In genomic region chr4:141073661-141074060, GRCm38 (mm10) we compare ENCODE assay signal across 7 mouse cellular contexts. TPM values are rescaled to one million over a fixed set of nuclear protein-coding genes. Genes with fewer than 3 reads are reported as not detected.
DNase-seq lines count a peak whose midpoint lies in the region; ATAC-seq and TF ChIP-seq lines count a peak whose summit lies in the region.

No protein-coding gene starts in this region.

- no peak for TF ChIP-seq EP300 in liver, embryonic 14.5 days (IDR thresholded peaks at IDR 0.05; ENCODE audit: low read depth)

- H3K27me3 ChIP-seq in liver, embryonic 14.5 days (ENCODE audit: control insufficient read depth, insufficient read depth, low read length) = no peaks in the 10 kb centered on the region
- H3K27me3 ChIP-seq in forebrain, postnatal 0 days (ENCODE audit: insufficient read depth, low read length) = no peaks in the 10 kb centered on the region
- H3K27me3 ChIP-seq in limb, embryonic 10.5 days (ENCODE audit: low read depth, poor library complexity, severe bottlenecking) = no peaks in the 10 kb centered on the region

- intact Hi-C loops in gastrocnemius, postnatal 36 days (cut with DNase I) = no loop called here

- H3K4me3 ChIP-seq in liver, embryonic 14.5 days (ENCODE audit: insufficient read depth in 1 of 2, low read depth in 2 of 2, low read length in 2 of 2) = peak overlapping the region in 1 of 2 experiments; percentile 29; a peak in 2 of 4 replicates
- no peak overlapping the region for H3K4me3 ChIP-seq in forebrain, postnatal 0 days (ENCODE audit: low read depth, low read length)
- H3K4me3 ChIP-seq in limb, embryonic 10.5 days = no peak overlapping the region

- peak overlapping the region; percentile 97 for H3K4me2 ChIP-seq in liver, embryonic 14.5 days (ENCODE audit: low read depth)
- no peak overlapping the region for H3K4me2 ChIP-seq in forebrain, postnatal 0 days (ENCODE audit: low read depth)

- H3K4me1 ChIP-seq in liver, embryonic 14.5 days (replicated peaks; ENCODE audit: control insufficient read depth in 2 of 2, insufficient read depth in 2 of 2, low read length in 1 of 2) = peaks cover 33 to 46% of the 10 kb centered on the region in 2 experiments
- peaks cover 7% of the 10 kb centered on the region for H3K4me1 ChIP-seq in forebrain, postnatal 0 days (ENCODE audit: insufficient read depth)
- peaks cover 23% of the 10 kb centered on the region for H3K4me1 ChIP-seq in limb, embryonic 10.5 days

- peak overlapping the region; percentile 71 for H3K27ac ChIP-seq in liver, embryonic 14.5 days
- no peak overlapping the region for H3K27ac ChIP-seq in forebrain, postnatal 0 days (ENCODE audit: low read depth, low read length)
- H3K27ac ChIP-seq in limb, embryonic 10.5 days = no peak overlapping the region

- no peak for TF ChIP-seq CTCF in liver, embryonic 14.5 days (IDR thresholded peaks at IDR 0.05; ENCODE audit: low read depth)
- no peak for TF ChIP-seq CTCF in forebrain, postnatal 0 days (IDR thresholded peaks at IDR 0.05; ENCODE audit: low read depth)

- peak overlapping the region; percentile 50 for H3K9ac ChIP-seq in liver, embryonic 14.5 days (replicated peaks)
- no peak overlapping the region for H3K9ac ChIP-seq in forebrain, postnatal 0 days

- H3K36me3 ChIP-seq in liver, embryonic 14.5 days (replicated peaks; ENCODE audit: control insufficient read depth, insufficient read depth, low read depth) = peaks cover 44% of the 10 kb centered on the region
- H3K36me3 ChIP-seq in forebrain, postnatal 0 days (ENCODE audit: insufficient read depth) = peaks cover 56% of the 10 kb centered on the region
- H3K36me3 ChIP-seq in limb, embryonic 10.5 days = peaks cover 75% of the 10 kb centered on the region

- ATAC-seq in liver, embryonic 14.5 days (ENCODE audit: insufficient read depth) = no peak
- ATAC-seq in forebrain, postnatal 0 days = no peak

- peak; percentile 79 for DNase-seq in 3T3-L1 (ENCODE audit: low read depth, low spot score)
- DNase-seq in Muller cell, postnatal 12 days (ENCODE audit: inconsistent ontology term) = peak; percentile 32
- peak; percentile 56 to 72 for DNase-seq in gastrocnemius, postnatal 36 days
- DNase-seq in liver, embryonic 14.5 days (ENCODE audit: low read depth in 3 of 3, low spot score in 3 of 3) = no peak
- DNase-seq in embryo, embryonic 9.5 days (ENCODE audit: extremely low spot score) = no peak
- DNase-seq in forebrain, postnatal 0 days = no peak
- no peak for DNase-seq in limb, embryonic 10.5 days (ENCODE audit: low spot score)

- WGBS in liver, embryonic 14.5 days (ENCODE audit: insufficient replicate concordance) = 71% methylated on average over 9 of the region's 9 CpGs
- 77% methylated on average over 9 of the region's 9 CpGs for whole genome bisulfite sequencing in forebrain, postnatal 0 days
- WGBS in limb, embryonic 10.5 days = 93% methylated on average over 9 of the region's 9 CpGs

- H3K9me3 ChIP-seq in liver, embryonic 14.5 days (ENCODE audit: control insufficient read depth, low read length) = no peaks in the 10 kb centered on the region
- H3K9me3 ChIP-seq in forebrain, postnatal 0 days (ENCODE audit: low read length) = no peaks in the 10 kb centered on the region
- no peaks in the 10 kb centered on the region for H3K9me3 ChIP-seq in limb, embryonic 10.5 days (replicated peaks)

RNA-seq across cellular contexts. Expression of gene Necap2, which starts 4.5 kb away (rescaled TPM):
- 10 to 100 TPM; 13.3 to 15.3 TPM for total RNA-seq in gastrocnemius, postnatal 36 days (2021)
- polyA plus RNA-seq in liver, embryonic 14.5 days (2012; rRNA removed) = 58.9 and 60.3 TPM in 2 replicates
- polyA plus RNA-seq in liver, embryonic 14.5 days (2014; fragmentation: Nextera tagmentation; extraction: Ambion mirVana) = 88.7 and 99.5 TPM in 2 replicates
- 49.6 and 51.1 TPM in 2 replicates for total RNA-seq in forebrain, postnatal 0 days (2014; rRNA removed)
- polyA plus RNA-seq in forebrain, postnatal 0 days (2015; fragmentation: Nextera tagmentation; extraction: Ambion mirVana) = 38.9 and 43.0 TPM in 2 replicates
- polyA plus RNA-seq in limb, embryonic 10.5 days (2016; fragmentation: Nextera tagmentation; extraction: Ambion mirVana) = 67.9 and 82.8 TPM in 2 replicates

RNA-seq across cellular contexts. Expression of gene Crocc, which starts 13.3 kb away (rescaled TPM):
- 1 to 10 TPM; 1.7 to 2.0 TPM for total RNA-seq in gastrocnemius, postnatal 36 days (2021)
- polyA plus RNA-seq in liver, embryonic 14.5 days (2012; rRNA removed) = 1.3 and 1.7 TPM in 2 replicates
- 0.35 and 0.53 TPM in 2 replicates for polyA plus RNA-seq in liver, embryonic 14.5 days (2014; fragmentation: Nextera tagmentation; extraction: Ambion mirVana)
- 29.9 and 43.0 TPM in 2 replicates for total RNA-seq in forebrain, postnatal 0 days (2014; rRNA removed)
- 3.5 and 3.8 TPM in 2 replicates for polyA plus RNA-seq in forebrain, postnatal 0 days (2015; fragmentation: Nextera tagmentation; extraction: Ambion mirVana)
- 10.6 and 11.4 TPM in 2 replicates for polyA plus RNA-seq in limb, embryonic 10.5 days (2016; fragmentation: Nextera tagmentation; extraction: Ambion mirVana)

RNA-seq across cellular contexts. Expression of gene Spata21, which starts 14.5 kb away (rescaled TPM):
- total RNA-seq in gastrocnemius, postnatal 36 days (2021) = not detected
- 0.03 TPM in 1 of 2 replicates, not detected in the other for polyA plus RNA-seq in liver, embryonic 14.5 days (2012; rRNA removed)
- polyA plus RNA-seq in liver, embryonic 14.5 days (2014; fragmentation: Nextera tagmentation; extraction: Ambion mirVana) = not detected in 2 replicates
- total RNA-seq in forebrain, postnatal 0 days (2014; rRNA removed) = 0.08 and 0.67 TPM in 2 replicates
- 0.31 and 0.68 TPM in 2 replicates for polyA plus RNA-seq in forebrain, postnatal 0 days (2015; fragmentation: Nextera tagmentation; extraction: Ambion mirVana)
- polyA plus RNA-seq in limb, embryonic 10.5 days (2016; fragmentation: Nextera tagmentation; extraction: Ambion mirVana) = 0.18 TPM in 1 of 2 replicates, not detected in the other

Comparison
In these comparisons a context has a peak if more than half of its experiments do, and no peak if none do; other contexts are left out.
1. DNase-seq: peak in 3T3-L1 (single experiment), Muller cell, postnatal 12 days (single experiment) and gastrocnemius, postnatal 36 days (2 of 2); none in liver, embryonic 14.5 days (0 of 3), embryo, embryonic 9.5 days (single experiment), forebrain, postnatal 0 days (single experiment) and limb, embryonic 10.5 days (single experiment).